Mouse (Mus musculus) lung, adult 2 months (tissue): Measurements from ENCODE around the gene Atp13a1.

Experiments used
- CTCF ChIP-seq: fragments of 200-500 bp; IDR thresholded peaks from 2 replicates; pipeline ENCODE4 v1.5.1; 2011; ENCODE audit warnings: mild to moderate bottlenecking, low read length, control low read depth; ENCODE audit not compliant: insufficient read depth
- POLR2A ChIP-seq: fragments of 200-500 bp; IDR thresholded peaks from 2 replicates; pipeline ENCODE4 v1.6.1; 2011; ENCODE audit warnings: low read depth, mild to moderate bottlenecking, control low read depth, low read length, borderline replicate concordance; ENCODE audit errors: extremely low read depth

- TF ChIP-seq POLR2A (no peak), CTCF (no peak)
Observed at GRCm38 (mm10) chr8:69837057-69837682, 46.2 kb downstream of the Atp13a1 start.
